Mouse (Mus musculus): ENCODE measurements around the gene Gm28363. TPM values are rescaled to one million over a fixed set of nuclear protein-coding genes. Genes with fewer than 3 reads are reported as not detected.
"Not testable (repeated sequence)": the region's sequence is repeated elsewhere in the genome, so short reads cannot be mapped to it uniquely, and the experiment has no call there.

Gene Gm28363
- not detected for polyA plus RNA-seq (2012; fragmentation: generic; extraction: Trizol)
- long read RNA-seq, experiment 1: 0 reads
- long read RNA-seq, experiment 2: 0 reads

- H3K27me3 ChIP-seq (ENCODE audit: control insufficient read depth, insufficient read depth, insufficient read length): not testable (repeated sequence)
Measured at GRCm38 (mm10) chr1:117696831-117697230, at the start of gene Gm28363. Gene Gm28363 (plus strand): TSS chr1:117697131.

DNA sequence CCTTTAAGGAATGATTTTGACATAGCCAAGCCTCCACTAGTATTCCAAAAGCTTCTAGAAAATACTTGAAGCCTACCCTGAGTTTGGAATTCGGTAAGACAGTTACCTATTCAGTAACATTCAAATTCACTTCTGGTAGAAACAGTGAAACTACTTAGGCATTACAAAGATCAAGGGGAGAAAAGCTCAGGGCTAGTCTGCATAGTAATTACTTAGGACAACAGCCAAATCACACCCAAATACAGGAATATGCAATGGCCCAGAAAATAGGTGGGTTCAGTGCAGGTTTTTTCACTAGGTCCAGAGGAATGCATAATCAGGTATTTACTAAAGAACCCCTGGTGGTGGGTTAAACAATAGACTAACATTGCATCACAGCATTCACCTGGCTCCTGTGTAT lies 46.7 kb upstream of the Gm28363 start:
- not testable (repeated sequence) for H3K27me3 ChIP-seq (ENCODE audit: control insufficient read depth, insufficient read depth, insufficient read length)

More at GRCm38 (mm10) chr1:117696831-117697230, at the start of gene Gm28363:
- H3K79me3 ChIP-seq (ENCODE audit: low read depth); H3ac ChIP-seq (ENCODE audit: control insufficient read depth, insufficient read length, low read depth); H3K4me3 ChIP-seq (ENCODE audit: insufficient read depth, poor library complexity, severe bottlenecking); H3K79me2 ChIP-seq (ENCODE audit: control insufficient read depth, insufficient read depth); H3K36me3 ChIP-seq (ENCODE audit: control insufficient read depth, insufficient read depth): not testable (repeated sequence)

More for the DNA sequence above, 46.7 kb upstream of the Gm28363 start:
- H3K4me3 ChIP-seq (ENCODE audit: insufficient read depth, poor library complexity, severe bottlenecking); H3K79me2 ChIP-seq (ENCODE audit: control insufficient read depth, insufficient read depth); H3K36me3 ChIP-seq (ENCODE audit: control insufficient read depth, insufficient read depth); H3K79me3 ChIP-seq (ENCODE audit: low read depth); H3ac ChIP-seq (ENCODE audit: control insufficient read depth, insufficient read length, low read depth): not testable (repeated sequence)

Other genes starting within 250 kb of the Gm28363 start
- not detected for gene B020011L13Rik, start 84.0 kb downstream of the Gm28363 start, polyA plus RNA-seq (2012; fragmentation: generic; extraction: Trizol)
- gene Gm28360, start 132.9 kb downstream of the Gm28363 start, polyA plus RNA-seq (2012; fragmentation: generic; extraction: Trizol): not detected
- not detected for gene Gm28168, start 230.9 kb downstream of the Gm28363 start, polyA plus RNA-seq (2012; fragmentation: generic; extraction: Trizol)

Data from C2C12 (cell line).